Mouse (Mus musculus) hindbrain, postnatal 0 days (tissue): ENCODE measurements at regions not wholly inside any gene's neighbourhood (a gene's known extent, or its start where the extent isn't known, plus 50 kb on each side); places are given as distances from the start of the nearest gene placed in this dataset.
"Not testable (repeated sequence)": the region's sequence is repeated elsewhere in the genome, so short reads cannot be mapped to it uniquely, and the experiment has no call there.

ENCODE experiments used
- ATAC-seq: fragments of 200-750 bp; cut with Nextera tagmentation; 2 replicates; pipeline ENCODE4 v1.8.0; 2017; ENCODE audit warnings: mild to moderate bottlenecking, moderate TSS enrichment, moderate library complexity
- DNase-seq: peaks from one replicate; pipeline ENCODE4 v3.0.0-alpha.2; 2015; ENCODE audit warnings: low spot score
- H3K27ac ChIP-seq: fragments of 300-500 bp; sonication (generic); 2 replicates; pipeline ENCODE4 v1.5.1; 2014; ENCODE audit warnings: mild to moderate bottlenecking
- H3K27me3 ChIP-seq: fragments of 300-500 bp; sonication (generic); 2 replicates; pipeline ENCODE4 v1.6.1; 2014; ENCODE audit warnings: low read length, mixed read lengths; ENCODE audit not compliant: insufficient read depth
- H3K36me3 ChIP-seq: fragments of 300-500 bp; sonication (generic); 2 replicates; pipeline ENCODE4 v1.6.1; 2014; ENCODE audit warnings: low read length, mixed read lengths; ENCODE audit not compliant: insufficient read depth
- H3K4me1 ChIP-seq: fragments of 300-500 bp; sonication (generic); 2 replicates; pipeline ENCODE4 v1.6.1; 2014; ENCODE audit warnings: antibody characterized with exemption, low read length, mixed read lengths; ENCODE audit not compliant: insufficient read depth
- H3K4me2 ChIP-seq: fragments of 300-500 bp; sonication (generic); 2 replicates; pipeline ENCODE4 v1.6.1; 2014; ENCODE audit warnings: low read depth, mild to moderate bottlenecking, low read length, moderate library complexity, mixed read lengths
- H3K4me3 ChIP-seq: fragments of 300-500 bp; sonication (generic); 2 replicates; pipeline ENCODE4 v1.5.1; 2014; ENCODE audit warnings: low read length
- H3K9ac ChIP-seq: fragments of 300-500 bp; sonication (generic); replicated peaks from 2 replicates; pipeline ENCODE4 v1.6.1; 2014; ENCODE audit warnings: mild to moderate bottlenecking, low read length, moderate library complexity, mixed read lengths
- H3K9me3 ChIP-seq: fragments of 300-500 bp; sonication (generic); 2 replicates; pipeline ENCODE4 v1.6.1; 2016; ENCODE audit warnings: low read length, mixed read lengths
- CTCF ChIP-seq: IDR thresholded peaks from 2 replicates; pipeline ENCODE4 v1.5.1; 2016; ENCODE audit warnings: antibody characterized with exemption, control low read depth, low read depth
- WGBS: fragments of 180-500 bp; shearing (Covaris S2); extraction: QIAGEN DNeasy Blood & Tissue Kit; methylation state at CpG from one replicate; pipeline ENCODE4 v1.1.7; 2014; 5-methylcytosine and 5-hydroxymethylcytosine counted together

DNA sequence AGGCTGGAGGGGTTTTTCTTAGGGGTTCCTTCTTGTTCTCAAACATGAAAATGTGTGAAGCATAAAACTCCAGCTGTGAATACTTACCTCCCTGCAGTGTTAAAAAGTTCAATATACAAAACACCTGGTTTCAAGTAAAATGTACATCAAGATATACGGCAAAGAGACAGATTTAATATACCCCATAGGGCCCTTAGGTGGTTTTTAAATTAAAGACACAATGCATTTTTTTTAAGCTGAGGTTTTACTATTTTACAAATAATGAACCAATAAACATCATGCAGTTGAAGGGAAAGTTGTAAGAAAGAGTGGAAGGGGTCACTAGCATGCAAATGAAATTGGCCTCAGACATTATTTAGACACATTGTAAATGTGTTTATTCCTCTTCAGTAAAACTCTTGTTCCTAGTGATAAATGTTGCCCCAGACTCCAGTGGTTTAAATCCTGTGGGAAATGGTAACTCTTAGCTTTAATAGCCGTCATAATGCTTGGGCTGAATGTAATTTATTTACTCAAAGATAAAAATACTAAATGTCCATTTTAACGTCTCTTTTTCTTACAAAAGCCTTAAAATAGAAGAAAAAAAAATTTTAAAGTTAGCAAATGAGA, 1337.9 kb downstream of the Efnb2 start:
- DNase-seq (no peak), ATAC-seq (no peak)
- H3K4me1 ChIP-seq: no peaks in the 10 kb centered on the region
- 39% methylated on average over 3 of the region's 3 CpGs for WGBS
- H3K9ac ChIP-seq: no peak overlapping the region
- no peaks in the 10 kb centered on the region for H3K9me3 ChIP-seq
- no peak overlapping the region; the same call in 1 of the 2 replicates for H3K4me2 ChIP-seq
- no peak for TF ChIP-seq CTCF
- H3K36me3 ChIP-seq: no peaks in the 10 kb centered on the region
- no peak overlapping the region for H3K27ac ChIP-seq
- no peaks in the 10 kb centered on the region for H3K27me3 ChIP-seq
- no peak overlapping the region for H3K4me3 ChIP-seq

DNA sequence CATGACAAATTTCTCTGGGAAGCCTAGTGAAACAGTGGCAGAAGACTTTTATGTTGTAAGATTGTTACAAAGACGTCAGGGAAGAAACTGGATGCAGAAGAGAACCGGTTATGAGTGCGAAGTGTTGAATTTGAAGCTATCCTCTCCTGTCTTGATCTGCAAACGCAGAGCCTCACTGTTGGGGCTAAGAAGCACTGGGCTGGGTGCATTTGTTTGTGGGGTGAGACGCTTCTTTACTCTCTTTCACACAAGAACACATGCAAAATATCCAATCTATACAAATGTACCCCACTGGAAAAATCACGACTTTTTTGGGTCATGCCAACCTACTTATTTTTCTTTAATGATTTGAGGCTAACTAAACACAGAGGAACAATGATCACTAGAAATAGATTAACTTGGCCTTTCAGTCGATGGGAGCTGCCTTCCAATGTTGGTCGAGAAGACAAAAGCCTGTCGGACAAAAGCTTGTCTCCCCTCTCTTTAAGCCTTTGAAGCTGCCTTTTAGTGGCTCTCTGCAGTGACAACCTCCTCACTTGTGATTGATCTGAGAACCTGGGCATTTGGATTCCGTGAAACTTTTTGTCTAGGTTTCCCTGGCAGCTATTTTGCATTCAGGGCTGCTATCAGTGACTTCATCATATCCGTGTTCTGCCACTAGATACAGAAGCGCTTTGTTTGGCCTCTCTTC, 1338.5 kb downstream of the Efnb2 start:
- peak; percentile 27 for DNase-seq
- WGBS: 20% methylated on average over 12 of the region's 12 CpGs
- peak overlapping the region; percentile 10; the same call in 1 of the 2 replicates for H3K4me2 ChIP-seq

GRCm38 (mm10) chr8:7316806-7317355, 1344.2 kb downstream of the Efnb2 start:
- Histone ChIP-seq H3K4me3 (no peak overlapping the region), H3K4me2 (no peak overlapping the region), H3K9me3 (no peaks in the 10 kb centered on the region), H3K4me1 (no peaks in the 10 kb centered on the region), H3K27me3 (no peaks in the 10 kb centered on the region), H3K27ac (no peak overlapping the region), H3K36me3 (no peaks in the 10 kb centered on the region), H3K9ac (no peak overlapping the region)
- DNase-seq: no peak
- no peak for TF ChIP-seq CTCF
- WGBS: 80% methylated on average over 4 of the region's 4 CpGs
- ATAC-seq: no peak

More for the DNA sequence above, 1338.5 kb downstream of the Efnb2 start:
- no peaks in the 10 kb centered on the region for H3K36me3 ChIP-seq
- TF ChIP-seq CTCF: no peak
- no peak overlapping the region for H3K27ac ChIP-seq
- H3K27me3 ChIP-seq: no peaks in the 10 kb centered on the region
- no peaks in the 10 kb centered on the region for H3K9me3 ChIP-seq
- H3K4me3 ChIP-seq: no peak overlapping the region
- no peaks in the 10 kb centered on the region for H3K4me1 ChIP-seq
- ATAC-seq: no peak
- H3K9ac ChIP-seq: no peak overlapping the region

DNA sequence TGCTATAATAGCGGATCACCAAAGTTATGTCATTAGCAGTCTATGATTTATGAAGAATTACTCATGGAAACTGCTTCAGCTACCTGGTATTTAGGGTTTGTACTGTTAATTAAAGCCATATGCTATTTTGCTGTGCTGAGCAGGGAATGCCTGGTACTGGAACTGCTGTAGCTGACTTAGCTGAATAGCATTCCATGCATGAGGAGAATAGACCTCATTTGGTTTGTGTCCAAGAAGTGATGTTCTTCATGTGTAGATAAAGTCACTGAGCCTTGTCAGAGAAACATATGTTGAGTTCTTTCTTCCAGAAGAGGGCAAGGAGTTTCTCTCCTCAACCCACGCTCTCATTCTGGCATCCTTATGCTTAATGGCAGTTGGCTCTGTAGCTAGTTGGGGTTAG, 1351.8 kb downstream of the Efnb2 start:
- no peaks in the 10 kb centered on the region for H3K4me1 ChIP-seq
- H3K36me3 ChIP-seq: no peaks in the 10 kb centered on the region
- H3K9ac ChIP-seq: no peak overlapping the region
- ATAC-seq: no peak
- no peak overlapping the region for H3K27ac ChIP-seq
- H3K9me3 ChIP-seq: no peaks in the 10 kb centered on the region
- DNase-seq: peak; percentile 14
- TF ChIP-seq CTCF: no peak
- 79% methylated on average over 2 of the region's 2 CpGs for WGBS
- no peaks in the 10 kb centered on the region for H3K27me3 ChIP-seq
- no peak overlapping the region for H3K4me2 ChIP-seq
- no peak overlapping the region for H3K4me3 ChIP-seq

DNA sequence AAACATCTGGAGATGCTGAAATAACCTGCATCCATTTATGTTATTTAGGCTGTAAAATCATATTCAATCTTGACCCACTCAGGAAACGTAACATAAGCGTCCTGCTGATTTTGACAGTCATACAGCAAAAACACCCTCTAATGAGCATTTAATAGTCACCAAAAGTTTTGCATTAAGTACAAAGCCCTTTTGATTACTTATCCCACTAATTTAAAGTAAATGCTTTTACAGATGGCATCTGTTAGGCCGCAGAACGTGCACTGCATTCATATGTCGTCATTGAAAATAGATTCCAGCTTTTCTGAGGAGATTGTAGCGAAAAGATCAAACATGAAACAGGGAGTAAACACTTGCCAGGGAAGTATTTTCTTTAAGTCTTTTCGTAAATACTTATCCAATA, 1371.7 kb downstream of the Efnb2 start:
- no peak for ATAC-seq
- no peaks in the 10 kb centered on the region for H3K9me3 ChIP-seq
- no peak for TF ChIP-seq CTCF

DNA sequence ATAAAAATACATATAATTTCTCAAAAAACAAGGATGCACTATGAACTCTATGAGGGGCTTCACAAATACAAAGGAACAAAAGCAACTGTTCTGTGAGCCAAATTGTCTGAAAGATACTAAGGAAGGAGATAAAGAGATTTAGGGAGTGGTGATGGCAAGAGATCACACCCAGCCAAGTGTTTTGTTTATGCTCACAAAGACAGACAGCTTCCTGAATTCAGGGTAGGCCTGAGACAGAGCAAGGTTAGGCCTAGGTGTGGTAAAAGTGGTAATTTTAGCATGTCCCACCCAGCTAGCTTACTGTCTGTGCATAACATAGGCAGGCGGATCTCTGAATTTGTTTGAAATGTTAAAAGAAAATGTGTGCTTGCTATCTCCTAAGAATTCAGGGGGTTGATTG, 1374.5 kb downstream of the Efnb2 start:
- H3K36me3 ChIP-seq: no peaks in the 10 kb centered on the region
- no peak overlapping the region for H3K9ac ChIP-seq
- H3K27ac ChIP-seq: no peak overlapping the region
- DNase-seq: no peak
- H3K4me1 ChIP-seq: no peaks in the 10 kb centered on the region
- no peak for ATAC-seq
- no peak overlapping the region for H3K4me3 ChIP-seq
- H3K9me3 ChIP-seq: no peaks in the 10 kb centered on the region
- no peaks in the 10 kb centered on the region for H3K27me3 ChIP-seq
- WGBS: 96% methylated on average over 1 of the region's 1 CpGs
- no peak overlapping the region for H3K4me2 ChIP-seq
- no peak for TF ChIP-seq CTCF

More for the DNA sequence above, 1371.7 kb downstream of the Efnb2 start:
- H3K36me3 ChIP-seq: no peaks in the 10 kb centered on the region
- no peak overlapping the region for H3K27ac ChIP-seq
- H3K9ac ChIP-seq: no peak overlapping the region
- no peaks in the 10 kb centered on the region for H3K4me1 ChIP-seq
- no peak for DNase-seq
- H3K4me3 ChIP-seq: no peak overlapping the region
- H3K4me2 ChIP-seq: no peak overlapping the region
- 66% methylated on average over 7 of the region's 7 CpGs for WGBS
- H3K27me3 ChIP-seq: no peaks in the 10 kb centered on the region

- no peak overlapping the region for H3K9ac ChIP-seq
- H3K4me3 ChIP-seq: no peak overlapping the region
- ATAC-seq (no peak), DNase-seq (no peak)
- no peaks in the 10 kb centered on the region for H3K9me3 ChIP-seq
- H3K36me3 ChIP-seq: no peaks in the 10 kb centered on the region
- TF ChIP-seq CTCF: no peak
- H3K27me3 ChIP-seq: no peaks in the 10 kb centered on the region
- no peak overlapping the region for H3K27ac ChIP-seq
- no peak overlapping the region for H3K4me2 ChIP-seq
- H3K4me1 ChIP-seq: no peaks in the 10 kb centered on the region
- WGBS: 62% methylated on average over 3 of the region's 3 CpGs
Measured at GRCm38 (mm10) chr8:7267406-7267805, 1393.6 kb downstream of the Efnb2 start.

DNA sequence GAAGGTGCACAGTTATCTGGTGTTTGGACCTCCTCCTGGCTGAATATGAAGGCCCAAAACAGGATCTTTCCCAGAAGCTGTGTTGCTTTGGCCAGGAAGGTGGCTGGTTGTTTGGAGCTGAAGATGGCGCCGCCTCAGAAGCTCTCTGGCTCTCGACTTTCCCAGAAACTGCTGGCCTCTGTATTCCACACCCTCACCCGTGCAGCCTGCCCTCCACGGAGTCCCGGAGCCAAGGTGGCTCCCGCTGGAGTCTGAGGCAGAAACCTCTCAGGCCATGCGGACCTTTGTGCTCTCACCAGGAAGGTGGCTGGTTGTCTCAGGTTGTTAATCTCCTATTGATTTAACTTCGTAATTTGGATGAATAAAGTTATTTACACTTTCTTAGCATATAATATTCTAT, 1406.7 kb downstream of the Efnb2 start:
- H3K4me2 ChIP-seq, ATAC-seq, DNase-seq, H3K27ac ChIP-seq, H3K27me3 ChIP-seq, H3K9ac ChIP-seq, H3K36me3 ChIP-seq, H3K4me3 ChIP-seq, H3K4me1 ChIP-seq, H3K9me3 ChIP-seq: not testable (repeated sequence)
- WGBS: 89% methylated on average over 9 of the region's 9 CpGs
